Mouse (Mus musculus) cerebellum, postnatal 4 days (tissue): Measurements from ENCODE around the gene Scarf2.
A peak's percentile ranks its signal among the peaks of the same experiment; 100 is the strongest.

Source experiments
- DNase-seq, 2 experiments: peaks; one replicate each; pipeline ENCODE4 v3.0.0; 2022; ENCODE audit warnings: low spot score in 2 of 2, mixed read lengths in 1 of 2

Scarf2 gene

DNA sequence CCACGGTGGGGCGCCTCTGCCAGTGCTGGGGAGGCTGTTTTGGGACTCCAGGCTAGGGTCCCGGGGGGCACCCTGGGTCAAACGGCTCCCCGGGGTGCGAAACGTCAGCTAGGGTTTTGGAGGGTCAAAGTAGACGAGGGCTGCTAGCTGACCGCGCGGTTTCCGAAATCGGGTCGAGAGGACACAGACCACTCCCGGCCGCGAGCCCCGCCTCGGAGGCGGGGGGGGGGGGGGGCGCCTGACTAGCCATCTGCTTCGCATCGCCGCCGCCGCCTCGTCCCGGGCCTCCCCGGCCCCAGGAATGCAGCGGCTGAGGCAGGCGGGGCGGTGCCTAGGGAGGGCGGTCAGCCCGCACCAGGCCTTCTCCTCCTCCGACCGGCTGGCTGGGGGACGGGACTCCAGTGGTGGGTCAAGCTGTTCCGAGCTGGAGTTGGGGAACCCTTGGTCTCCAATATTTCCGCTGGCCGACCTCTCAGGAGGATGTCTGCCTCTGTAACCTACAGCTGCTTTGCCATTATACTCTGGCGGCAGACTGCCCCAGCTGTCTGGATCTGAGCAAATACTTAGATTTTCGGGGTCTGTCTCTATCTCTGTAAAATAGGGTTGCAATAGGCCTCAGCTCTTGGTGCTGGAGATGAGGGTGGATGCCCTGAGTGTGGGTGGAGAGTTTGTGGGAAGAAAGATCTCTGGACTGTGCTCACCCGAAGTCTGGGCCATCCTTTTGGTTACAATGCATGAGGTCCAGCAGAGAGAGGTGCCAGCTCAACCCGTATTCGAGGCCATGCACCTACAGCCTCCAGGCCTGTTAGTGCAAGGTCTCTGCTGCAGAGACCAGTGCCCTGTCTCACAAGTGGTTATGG lies 1.5 kb downstream of the Scarf2 start:
- DNase-seq = no peak

DNA sequence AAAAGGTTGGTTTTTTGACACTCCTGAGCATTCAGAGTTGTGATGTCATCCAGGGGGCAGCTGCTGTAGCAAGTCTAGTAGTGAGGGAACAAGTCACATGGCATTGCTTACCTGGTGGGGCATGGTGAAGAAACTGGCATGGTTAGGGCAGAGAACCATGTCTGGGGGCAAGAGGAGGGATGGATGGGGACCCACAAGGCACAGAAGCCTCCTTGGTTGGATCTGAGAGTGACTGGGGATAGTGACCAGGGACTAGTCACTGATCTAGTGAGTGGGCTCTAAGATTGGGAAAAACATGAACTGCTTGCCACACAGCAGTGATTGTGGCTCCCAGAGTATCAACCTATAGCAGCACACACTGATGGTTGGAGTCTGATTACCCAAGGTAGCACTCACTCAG lies 2.5 kb downstream of the Scarf2 start:
- DNase-seq = no peak

DNA sequence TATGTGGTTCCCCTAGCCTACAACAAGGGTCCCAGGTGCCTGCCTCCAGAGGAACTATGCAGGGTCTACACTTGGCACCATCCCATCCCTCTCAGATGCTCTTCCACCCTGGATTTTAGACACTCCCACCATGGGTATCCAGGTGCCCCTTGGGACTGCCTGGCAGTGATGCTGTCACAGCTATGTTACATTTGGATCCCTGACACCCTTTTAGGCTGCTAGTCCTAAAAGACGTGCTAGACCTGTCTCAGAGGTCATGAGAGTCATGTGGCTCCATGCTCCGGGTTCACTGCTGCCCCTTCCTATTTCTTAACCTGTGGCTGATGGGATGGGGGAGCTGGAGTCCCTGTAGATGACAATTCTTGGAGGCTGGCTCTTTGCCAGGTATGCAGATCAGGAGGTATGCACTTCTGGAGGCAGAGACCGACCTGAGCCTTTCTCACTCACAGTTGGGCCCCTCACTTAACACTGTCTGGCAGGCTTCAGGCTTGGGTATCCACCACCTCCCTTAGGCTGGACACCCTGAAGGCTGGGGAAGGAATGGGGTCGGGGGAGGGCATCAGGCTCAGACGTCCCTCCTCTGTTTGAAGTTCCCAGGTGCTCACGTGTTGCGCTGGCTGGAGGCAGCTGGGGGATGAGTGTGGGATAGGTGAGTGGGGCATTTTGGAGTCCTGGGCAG lies 4.8 kb downstream of the Scarf2 start:
- DNase-seq = no peak

DNA sequence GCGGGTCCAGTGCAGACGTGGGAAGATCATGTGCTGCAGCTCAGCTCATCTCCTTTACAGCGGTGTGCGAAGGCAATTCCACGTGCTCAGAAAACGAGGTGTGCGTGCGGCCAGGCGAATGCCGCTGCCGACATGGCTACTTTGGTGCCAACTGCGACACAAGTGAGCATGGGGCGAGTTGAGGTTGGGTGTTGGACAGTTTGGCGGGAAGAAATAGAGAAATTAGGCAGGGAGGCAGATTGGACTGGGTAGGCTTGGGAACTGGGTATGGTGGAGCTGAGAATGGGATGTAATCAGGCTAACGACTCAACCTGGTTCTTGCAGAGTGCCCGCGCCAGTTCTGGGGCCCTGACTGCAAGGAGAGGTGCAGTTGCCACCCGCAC lies 5.4 kb downstream of the Scarf2 start:
- DNase-seq = no peak

DNA sequence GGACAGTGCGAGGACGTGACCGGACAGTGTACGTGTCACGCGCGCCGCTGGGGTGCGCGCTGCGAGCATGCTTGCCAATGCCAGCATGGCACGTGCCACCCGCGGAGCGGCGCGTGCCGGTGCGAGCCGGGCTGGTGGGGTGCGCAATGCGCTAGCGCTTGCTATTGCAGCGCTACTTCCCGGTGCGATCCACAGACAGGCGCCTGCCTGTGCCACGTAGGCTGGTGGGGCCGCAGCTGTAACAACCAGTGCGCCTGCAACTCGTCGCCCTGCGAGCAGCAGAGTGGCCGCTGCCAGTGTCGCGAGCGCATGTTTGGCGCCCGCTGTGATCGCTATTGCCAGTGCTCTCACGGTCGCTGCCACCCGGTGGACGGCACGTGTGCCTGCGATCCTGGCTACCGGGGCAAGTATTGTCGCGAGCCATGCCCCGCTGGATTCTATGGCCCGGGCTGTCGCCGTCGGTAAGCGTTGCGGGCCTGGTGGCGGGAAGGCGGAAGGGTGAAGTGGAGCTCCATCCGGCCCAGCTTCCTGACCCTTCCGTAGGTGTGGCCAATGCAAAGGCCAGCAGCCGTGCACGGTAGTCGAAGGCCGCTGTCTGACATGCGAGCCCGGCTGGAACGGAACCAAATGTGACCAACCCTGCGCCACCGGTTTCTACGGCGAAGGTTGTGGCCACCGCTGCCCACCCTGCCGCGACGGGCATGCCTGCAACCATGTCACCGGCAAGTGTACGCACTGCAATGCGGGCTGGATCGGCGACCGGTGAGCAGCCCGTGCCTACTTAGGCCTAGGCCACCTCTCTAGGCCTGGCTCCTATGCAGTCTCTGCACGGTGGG lies 6.0 kb downstream of the Scarf2 start:
- DNase-seq = peak in 1 of 2 experiments; percentile 34

DNA sequence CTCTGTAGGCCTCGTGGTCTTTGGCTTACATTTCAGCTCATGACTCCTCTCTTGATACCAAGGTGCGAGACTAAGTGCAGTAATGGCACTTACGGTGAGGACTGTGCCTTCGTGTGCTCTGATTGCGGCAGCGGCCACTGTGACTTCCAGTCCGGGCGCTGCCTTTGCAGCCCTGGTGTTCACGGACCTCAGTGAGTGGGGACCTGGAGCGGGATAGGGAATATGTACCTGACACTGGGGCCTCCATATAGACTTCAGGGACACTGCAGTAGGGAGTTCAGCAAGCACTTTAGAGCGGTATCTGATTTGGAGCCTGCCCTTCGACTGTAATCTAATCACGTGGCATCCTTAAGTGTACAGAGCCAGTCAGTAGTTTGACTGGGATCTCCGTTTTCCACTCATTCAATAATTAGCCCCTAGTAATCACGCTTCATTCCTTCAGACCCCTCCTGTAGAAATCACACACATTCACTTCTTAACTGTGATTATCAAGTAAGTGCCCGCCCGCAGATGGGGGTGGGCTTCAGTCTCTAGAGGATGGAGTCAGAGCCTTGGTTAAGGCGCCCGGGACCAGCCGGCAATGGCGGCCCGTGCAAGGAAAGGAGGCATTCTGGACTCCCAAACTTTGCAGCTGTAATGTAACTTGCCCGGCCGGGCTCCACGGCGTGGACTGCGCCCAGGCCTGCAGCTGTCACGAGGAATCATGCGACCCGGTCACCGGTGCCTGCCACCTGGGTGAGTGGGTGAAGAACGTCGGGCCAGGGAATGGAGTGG lies 6.8 kb downstream of the Scarf2 start:
- DNase-seq = no peak

DNA sequence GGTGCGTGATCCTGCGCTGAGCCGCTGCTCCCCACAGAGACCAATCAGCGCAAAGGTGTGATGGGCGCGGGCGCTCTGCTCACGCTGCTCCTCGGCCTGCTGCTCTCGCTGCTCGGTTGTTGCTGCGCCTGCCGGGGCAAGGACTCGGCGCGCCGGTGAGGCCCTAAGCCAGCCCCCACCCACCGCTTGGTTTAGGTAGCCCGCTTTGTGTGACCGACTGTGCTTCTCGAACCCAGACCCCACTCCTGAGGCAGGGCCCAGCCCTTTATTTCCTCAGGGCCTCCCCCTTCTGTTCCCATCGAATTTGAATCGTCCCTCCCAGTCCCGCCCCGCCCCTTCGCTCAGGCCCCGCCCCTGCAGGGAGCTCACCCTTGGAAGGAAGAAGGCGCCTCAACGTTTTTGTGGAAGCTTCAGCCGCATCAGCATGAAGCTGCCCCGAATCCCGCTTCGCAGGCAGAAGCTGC lies 7.4 kb downstream of the Scarf2 start:
- DNase-seq = no peak

DNA sequence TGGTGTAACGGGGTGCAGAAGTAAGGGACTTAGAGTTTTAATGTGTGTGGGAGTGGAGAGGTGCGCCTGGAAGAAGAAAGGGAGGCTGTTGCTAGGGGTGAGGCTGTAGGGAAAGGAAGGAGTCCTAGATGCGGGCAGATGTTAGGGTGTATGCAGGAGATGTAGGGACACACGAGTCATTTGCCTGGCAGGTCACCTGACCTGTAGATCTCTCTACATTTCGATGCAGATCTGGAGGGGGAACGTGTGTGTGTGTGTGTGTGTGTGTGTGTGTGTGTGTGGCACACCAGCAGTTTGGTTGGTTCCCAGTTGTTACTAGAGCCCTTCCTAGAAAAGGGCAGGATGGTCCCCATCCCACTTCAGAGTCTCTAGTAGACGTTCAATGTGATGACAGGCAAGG lies 7.9 kb downstream of the Scarf2 start:
- DNase-seq = no peak

DNA sequence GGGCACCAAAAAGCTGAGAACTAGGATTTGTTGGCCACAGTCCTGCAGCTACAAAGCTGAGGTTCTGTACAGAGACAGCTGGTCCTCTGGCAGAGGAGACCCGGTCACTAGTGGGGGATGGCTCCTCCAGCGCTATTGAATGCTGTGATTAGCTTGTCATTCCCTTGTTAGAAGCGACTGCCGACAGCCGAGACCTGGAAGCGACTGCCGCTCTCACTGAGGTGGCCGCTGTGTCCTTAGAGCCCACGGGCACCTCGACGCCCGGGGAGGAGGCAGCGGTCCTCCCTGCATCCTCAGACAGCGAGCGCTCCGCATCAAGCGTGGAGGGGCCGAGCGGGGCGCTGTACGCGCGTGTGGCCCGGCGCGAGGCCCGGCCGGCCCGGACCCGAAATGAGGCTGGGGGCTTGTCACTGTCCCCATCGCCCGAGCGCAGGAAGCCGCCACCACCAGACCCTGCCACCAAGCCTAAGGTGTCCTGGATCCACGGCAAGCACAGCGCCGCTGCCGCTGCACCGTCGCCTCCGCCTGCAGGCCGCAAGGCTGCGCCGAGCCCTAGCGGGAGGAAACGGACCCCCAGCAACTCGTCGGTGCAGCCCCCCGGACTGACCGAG lies 9.6 kb downstream of the Scarf2 start:
- DNase-seq = peak in 1 of 2 experiments; percentile 32

DNA sequence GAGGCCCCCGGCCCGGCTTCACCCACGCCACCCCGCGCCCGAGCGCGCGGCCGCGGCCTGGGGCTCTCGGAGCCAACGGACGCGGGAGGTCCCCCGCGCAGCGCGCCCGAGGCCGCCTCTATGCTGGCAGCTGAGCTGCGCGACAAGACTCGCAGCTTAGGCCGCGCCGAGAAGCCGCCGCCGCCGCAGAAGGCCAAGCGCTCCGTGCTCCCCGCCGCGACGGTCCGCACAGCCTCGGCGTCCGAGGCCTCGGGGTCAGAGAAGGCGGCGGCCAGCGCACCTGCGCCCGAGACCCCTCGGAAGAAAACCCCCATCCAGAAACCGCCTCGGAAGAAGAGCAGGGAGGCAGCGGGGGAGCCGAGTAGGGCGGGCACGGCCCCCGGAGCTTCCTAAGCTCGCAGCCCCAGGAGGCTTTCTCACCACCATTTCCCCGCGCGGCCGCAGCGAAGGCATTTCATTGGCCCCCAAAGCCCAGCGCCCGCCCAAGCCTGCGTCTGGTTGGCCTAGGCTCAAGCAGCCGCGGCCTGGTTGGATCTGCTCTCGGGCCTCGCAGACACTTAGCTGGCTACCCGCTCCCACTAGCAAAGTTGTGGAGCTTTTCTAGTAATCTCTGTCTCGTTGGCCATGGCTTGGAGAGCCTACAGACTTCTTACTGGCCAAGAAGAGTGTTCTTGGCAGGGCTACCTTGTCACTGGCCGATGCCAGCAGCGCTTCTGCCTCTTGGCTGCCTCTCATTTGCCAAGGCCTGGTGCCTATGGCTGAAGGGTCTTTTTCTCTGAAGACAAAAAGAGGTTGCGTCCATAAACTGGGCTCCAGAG lies 10.3 kb downstream of the Scarf2 start:
- DNase-seq = peak; percentile 77 to 81

DNA sequence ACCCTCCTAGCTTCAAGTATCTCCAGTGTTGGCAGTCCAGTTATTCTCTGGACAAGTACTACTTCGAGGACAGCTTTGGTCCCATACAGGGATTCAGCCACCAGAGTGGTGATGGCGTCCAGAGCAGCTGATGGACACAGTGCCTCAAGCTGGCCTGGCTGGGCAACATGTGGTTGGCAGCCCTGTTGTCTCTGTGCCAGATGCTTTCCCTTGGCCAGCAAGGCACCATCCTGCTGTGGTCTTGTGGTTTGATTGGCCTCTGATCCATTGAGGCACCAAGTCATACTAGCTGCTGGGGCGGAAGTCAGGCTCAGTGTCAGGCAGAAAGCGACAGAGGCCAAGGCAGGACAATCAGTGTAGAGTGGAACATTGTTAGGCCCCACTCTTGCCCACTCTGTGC lies 12.0 kb downstream of the Scarf2 start:
- peak in 1 of 2 experiments; percentile 26 for DNase-seq

DNA sequence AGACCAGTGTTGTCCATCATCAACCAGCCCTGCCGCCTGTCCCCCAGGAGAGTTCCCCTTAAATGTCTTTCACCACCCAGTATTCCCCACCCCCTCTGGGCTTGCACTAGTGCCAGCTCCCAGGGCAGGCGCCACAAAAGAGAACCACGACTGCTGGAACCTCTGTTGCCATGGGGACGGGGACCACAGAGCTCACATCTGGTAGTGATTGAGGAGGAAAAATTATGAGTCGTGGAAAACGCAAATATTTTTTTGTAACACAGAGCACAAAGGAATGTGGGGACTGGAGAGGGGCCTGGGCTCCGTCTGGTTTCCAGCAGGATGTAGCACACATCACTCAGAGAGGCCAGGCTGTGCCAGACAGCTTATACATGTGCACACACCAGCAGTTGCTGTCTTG lies 12.6 kb downstream of the Scarf2 start:
- peak in 1 of 2 experiments; percentile 16 for DNase-seq

DNA sequence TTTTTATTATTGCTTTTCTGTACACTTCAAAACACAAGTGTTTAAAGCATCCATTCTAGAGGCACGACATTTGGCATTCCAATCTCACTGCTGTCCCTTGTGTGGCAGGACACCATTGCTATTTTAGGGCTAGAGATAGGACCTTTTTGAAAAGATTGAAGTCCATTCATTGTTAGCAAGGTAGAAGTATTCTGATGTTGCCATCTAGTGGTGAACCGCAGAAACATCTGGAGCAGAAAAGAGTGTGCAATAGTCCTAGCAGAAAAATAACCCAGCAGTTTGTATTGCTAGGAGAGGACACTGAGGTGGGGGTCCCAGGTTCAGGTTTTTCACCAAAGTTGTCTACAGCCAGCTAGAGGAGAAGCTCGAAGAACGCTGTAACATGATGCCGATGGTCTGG lies 15.0 kb downstream of the Scarf2 start:
- DNase-seq = no peak

DNA sequence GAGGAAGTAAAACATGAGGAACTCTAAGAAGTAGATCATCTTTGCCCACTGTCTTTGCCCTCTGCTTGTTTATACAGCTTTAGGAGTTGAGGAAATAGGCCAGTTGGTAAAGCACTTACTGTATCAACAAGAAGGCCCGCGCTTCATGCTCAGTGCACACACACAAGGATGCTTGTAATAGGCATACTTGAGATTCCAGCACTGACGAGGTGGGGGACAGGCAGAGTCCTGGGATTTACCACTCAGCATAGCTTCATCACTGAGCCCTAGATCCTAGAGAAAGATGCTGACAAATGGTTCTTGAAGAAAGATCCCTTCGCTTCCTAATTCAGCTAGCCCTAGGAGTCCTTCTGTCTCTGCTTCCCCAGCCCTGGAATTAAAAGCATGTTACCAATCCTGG lies 16.1 kb downstream of the Scarf2 start:
- DNase-seq = no peak

DNA sequence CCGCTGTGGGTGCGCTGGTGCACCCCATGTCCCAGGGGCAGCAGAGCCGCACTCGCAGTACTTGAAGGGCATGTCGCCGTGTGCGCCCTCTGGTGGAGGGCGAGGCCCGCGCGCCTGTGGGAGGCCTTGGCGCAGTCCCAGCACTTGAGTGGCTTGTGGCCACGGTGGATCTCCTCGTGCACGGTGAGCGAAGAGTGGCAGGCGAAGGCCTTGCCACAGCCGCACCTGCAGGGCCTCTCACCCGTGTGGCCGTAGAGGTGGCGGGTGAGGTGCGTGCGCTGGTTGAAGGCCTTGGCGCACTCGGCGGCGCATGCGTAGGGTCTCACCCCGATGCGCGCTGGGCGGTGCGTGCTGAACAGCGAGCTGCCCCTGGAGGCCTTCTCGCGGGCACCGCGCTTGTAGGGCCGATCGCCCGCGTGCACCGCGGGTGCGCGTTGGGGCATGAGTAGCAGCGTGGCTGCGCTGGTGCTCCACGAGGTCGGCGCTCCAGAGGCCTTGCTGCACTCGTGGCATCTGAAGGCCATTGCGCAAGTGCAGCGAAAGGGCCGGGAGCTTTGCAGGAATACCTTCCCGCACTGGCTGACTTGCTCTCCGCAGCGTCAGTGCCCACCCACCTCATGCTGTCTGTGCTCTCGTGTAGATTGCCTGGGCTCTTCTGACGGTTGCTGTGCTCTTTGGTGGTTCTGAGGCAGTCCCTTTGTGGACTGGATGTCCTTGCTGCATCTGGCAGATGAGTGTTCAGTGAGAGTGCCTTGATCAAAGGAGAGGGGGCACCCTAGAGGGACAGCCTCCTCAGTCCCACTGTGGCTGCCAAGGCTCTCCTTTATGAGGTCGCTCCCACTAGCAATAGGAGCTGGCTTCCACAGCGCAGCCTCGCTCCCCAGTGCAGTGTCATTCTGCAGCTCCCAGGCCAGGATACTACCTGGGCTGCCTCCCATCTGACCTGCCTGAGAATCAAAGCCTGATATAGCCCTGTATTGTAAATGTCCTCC lies 18.6 kb downstream of the Scarf2 start:
- DNase-seq = peak in 1 of 2 experiments; percentile 76

DNA sequence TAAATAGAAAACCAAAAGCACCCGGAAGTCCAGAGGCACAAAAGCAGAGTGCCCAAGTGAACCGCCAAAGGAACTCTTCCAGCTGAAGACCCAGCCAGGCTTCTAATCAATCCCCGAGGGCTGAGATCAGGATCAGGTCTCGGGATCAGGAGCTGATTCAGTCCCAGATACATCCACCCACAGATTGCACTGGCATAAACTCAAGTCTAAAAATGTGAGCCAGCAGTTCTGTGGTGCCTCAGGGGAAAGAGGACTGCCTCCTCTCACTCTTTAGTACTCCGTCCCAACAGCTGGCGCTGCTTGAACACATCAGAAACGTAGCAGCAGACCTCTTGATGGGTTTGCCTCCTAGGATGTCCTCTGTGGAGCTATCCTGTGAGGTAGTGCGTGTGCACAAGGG lies 19.4 kb downstream of the Scarf2 start:
- no peak for DNase-seq

DNA sequence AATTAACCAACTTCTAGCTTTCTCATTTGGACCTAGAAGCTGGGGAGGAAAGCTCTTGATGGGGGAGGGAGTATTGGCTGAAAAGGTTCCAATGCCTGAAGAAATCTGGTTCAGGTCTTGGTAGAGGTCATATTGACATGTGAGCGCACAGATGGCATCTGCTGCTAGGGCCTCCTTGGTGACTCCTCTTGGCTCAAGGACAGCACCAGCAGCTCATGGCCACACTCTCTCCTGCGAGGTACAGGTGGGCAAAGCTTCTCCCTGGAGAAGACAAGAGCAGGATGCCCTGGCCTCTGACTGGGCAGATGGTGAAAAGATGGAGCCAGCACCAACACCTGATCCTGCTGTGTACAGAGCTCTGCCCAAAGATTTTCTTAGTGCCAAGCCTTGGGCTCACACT lies 29.4 kb downstream of the Scarf2 start:
- no peak for DNase-seq

DNA sequence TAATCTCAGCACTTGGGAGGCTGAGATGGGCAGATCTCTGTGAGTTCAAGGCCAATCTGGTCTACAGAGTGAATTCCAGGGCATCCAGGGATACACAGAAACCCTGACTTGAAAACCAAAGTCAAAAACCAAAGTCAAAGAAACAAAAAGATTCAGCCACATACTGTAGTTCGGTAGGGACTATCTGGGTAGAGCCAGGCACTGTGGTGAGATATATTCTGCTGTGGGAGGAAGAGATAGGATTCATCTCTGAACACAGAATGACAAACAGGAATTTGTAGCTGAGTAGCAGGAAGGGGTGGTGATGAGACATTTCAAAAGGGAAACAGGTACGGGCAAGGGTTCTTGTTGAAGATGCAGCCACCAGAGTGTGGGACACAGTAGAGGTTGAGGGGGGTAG lies 31.1 kb downstream of the Scarf2 start:
- no peak for DNase-seq

DNA sequence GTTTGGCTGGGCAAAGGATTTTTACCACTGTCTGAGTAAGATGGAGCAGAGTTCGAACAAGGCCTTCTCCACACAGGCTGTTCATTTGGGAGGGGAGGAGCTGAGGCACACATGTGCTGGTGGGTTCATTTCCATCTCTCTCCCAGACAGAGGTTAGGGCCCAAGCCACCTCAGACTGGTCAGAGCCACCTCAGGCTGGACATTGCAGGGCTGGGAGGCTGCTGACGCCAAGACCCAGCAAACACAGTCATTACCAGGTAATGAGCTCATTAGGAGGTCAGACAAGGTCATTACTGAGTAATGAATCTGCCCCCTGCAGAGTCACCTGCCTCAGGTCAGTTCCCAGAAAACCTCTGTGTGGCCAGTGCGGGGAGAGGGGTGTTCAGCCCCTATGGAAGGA lies 31.8 kb downstream of the Scarf2 start:
- DNase-seq = no peak
